Mouse (Mus musculus) heart, postnatal 0 days (tissue): Measurements from ENCODE around the gene Tspo2.
A peak's percentile ranks its signal among the peaks of the same experiment; 100 is the strongest.

Experiments
- CTCF ChIP-seq: IDR thresholded peaks from 2 replicates; pipeline ENCODE4 v1.5.1; 2016; ENCODE audit warnings: antibody characterized with exemption, control low read depth, low read depth
- EP300 ChIP-seq: IDR thresholded peaks from 2 replicates; pipeline ENCODE4 v1.6.1; 2016; ENCODE audit warnings: antibody characterized with exemption, low read depth

- TF ChIP-seq CTCF (peak; percentile 20; the same call in 1 of the 2 replicates), EP300 (no peak)
Observed at GRCm38 (mm10) chr17:48433689-48434330, 17.5 kb downstream of the Tspo2 start.
